Mouse (Mus musculus) heart, embryonic 12.5 days (tissue): ENCODE results near the gene Hoxd11. TPM values are rescaled to one million over a fixed set of nuclear protein-coding genes. Genes with fewer than 3 reads are reported as not detected.
A peak's percentile ranks its signal among the peaks of the same experiment; 100 is the strongest.

Experiments
- ATAC-seq: fragments of 200-750 bp; cut with Nextera tagmentation; 2 replicates; pipeline ENCODE4 v1.8.0; 2017; ENCODE audit warnings: moderate TSS enrichment, moderate library complexity; ENCODE audit not compliant: insufficient number of reproducible peaks, low FRiP score
- H3K27ac ChIP-seq: fragments of 300-500 bp; sonication (generic); 2 replicates; pipeline ENCODE4 v1.5.1; 2016; ENCODE audit warnings: mild to moderate bottlenecking, moderate library complexity; ENCODE audit not compliant: poor library complexity, severe bottlenecking
- H3K27me3 ChIP-seq: fragments of 300-500 bp; sonication (generic); replicated peaks from 2 replicates; pipeline ENCODE4 v1.6.1; 2016; ENCODE audit warnings: mild to moderate bottlenecking, moderate library complexity
- H3K36me3 ChIP-seq: fragments of 300-500 bp; sonication (generic); 2 replicates; pipeline ENCODE4 v1.6.1; 2016; ENCODE audit warnings: mild to moderate bottlenecking, moderate library complexity
- H3K4me1 ChIP-seq: fragments of 300-500 bp; sonication (generic); replicated peaks from 2 replicates; pipeline ENCODE4 v1.6.1; 2016; ENCODE audit warnings: mild to moderate bottlenecking
- H3K4me2 ChIP-seq: fragments of 300-500 bp; sonication (generic); 2 replicates; pipeline ENCODE4 v1.6.1; 2016; ENCODE audit warnings: mild to moderate bottlenecking, moderate library complexity
- H3K4me3 ChIP-seq: fragments of 300-500 bp; sonication (generic); 2 replicates; pipeline ENCODE4 v1.5.1; 2016; ENCODE audit warnings: mild to moderate bottlenecking
- H3K9ac ChIP-seq: fragments of 300-500 bp; sonication (generic); 2 replicates; pipeline ENCODE4 v1.6.1; 2016; ENCODE audit warnings: mild to moderate bottlenecking, moderate library complexity
- H3K9me3 ChIP-seq: fragments of 300-500 bp; sonication (generic); replicated peaks from 2 replicates; pipeline ENCODE4 v1.6.1; 2016; ENCODE audit warnings: mild to moderate bottlenecking, moderate library complexity
- WGBS: fragments of 180-500 bp; shearing (Covaris S2); methylation state at CpG from one replicate; pipeline ENCODE4 v1.1.7; 2016; 5-methylcytosine and 5-hydroxymethylcytosine counted together
- polyA plus RNA-seq: library from polyadenylated mRNA; unstranded; fragments of >200 nt; fragmentation: Nextera tagmentation; extraction: Ambion mirVana; gene quantifications from 2 replicates; pipeline ENCODE4 v1.2.1, GENCODE M21; 2016

The Hoxd11 gene
- polyA plus RNA-seq, 1 experiment from 2014 or later, result not detected

DNA sequence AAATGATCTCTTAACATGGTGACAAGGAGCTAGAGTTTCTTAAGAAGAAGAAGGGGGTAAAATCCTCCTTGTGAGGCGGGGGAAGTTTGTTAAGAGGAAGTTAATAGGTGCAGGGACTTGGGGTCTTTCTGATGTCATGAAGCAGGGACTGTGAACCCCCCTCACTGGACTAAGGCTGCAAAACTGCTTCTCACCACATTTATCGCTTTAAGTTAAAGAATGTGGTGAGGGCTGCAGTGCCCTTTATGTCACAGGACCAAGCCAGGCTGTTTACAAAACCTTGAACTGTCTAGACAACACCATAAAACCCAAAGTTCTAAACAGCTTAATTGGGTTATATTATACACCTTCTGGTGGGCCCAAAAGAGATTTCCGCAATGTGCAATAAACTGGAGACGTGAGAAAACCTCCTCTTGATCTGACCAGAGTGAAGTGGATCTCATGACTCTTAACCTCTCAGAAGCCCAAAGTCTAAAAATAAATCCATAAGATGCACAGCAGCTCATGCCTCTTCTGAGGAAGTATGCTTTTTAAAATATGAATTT lies 5.8 kb downstream of the Hoxd11 start:
- peaks cover 16% of the 10 kb centered on the region for H3K4me1 ChIP-seq
- ATAC-seq, result no peak
- no peak overlapping the region for H3K4me2 ChIP-seq
- no peaks in the 10 kb centered on the region for H3K9me3 ChIP-seq
- peaks cover 87% of the 10 kb centered on the region for H3K27me3 ChIP-seq
- no peaks in the 10 kb centered on the region for H3K36me3 ChIP-seq
- H3K9ac ChIP-seq, result no peak overlapping the region
- 11% methylated on average over 4 of the region's 4 CpGs for WGBS
- H3K27ac ChIP-seq, result no peak overlapping the region
- H3K4me3 ChIP-seq, result no peak overlapping the region

DNA sequence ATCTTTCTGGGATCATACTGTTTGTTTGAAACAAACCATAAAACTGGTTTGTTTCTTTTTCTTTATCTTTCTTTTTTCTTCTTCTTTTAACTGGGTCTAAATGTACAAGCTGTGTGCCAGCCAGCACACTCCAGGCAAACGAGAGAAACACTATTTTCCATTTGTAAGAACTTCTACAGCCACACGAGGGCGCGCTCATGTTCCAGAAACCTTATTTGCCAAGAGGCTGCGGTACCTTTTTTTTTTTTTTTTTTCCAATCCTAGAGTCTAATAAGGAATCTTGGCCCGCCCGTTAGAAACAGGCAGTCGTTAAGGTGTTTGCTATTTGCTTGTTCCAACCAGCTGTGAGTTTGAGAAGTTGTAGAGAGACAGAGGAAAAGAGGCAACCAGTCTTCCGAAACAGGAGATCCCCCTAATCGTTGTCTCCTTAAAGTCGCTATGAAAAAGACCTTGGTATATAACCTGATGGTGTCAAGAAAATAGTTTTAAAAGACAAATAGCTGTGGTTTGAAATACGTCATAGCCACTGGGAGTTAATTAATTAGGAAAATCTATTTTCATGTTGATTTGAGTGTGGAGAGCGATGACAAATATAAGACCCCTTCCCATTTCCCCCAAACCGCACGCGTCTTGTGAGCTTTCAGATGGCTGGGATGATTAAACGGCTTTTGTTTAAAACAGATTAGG lies 7.1 kb downstream of the Hoxd11 start:
- Histone ChIP-seq H3K9me3 (no peaks in the 10 kb centered on the region), H3K4me3 (no peak overlapping the region), H3K27ac (no peak overlapping the region), H3K27me3 (peaks cover 81% of the 10 kb centered on the region), H3K4me1 (peaks cover 18% of the 10 kb centered on the region), H3K4me2 (no peak overlapping the region), H3K9ac (no peak overlapping the region), H3K36me3 (no peaks in the 10 kb centered on the region)
- 5% methylated on average over 17 of the region's 17 CpGs for WGBS
- ATAC-seq, result no peak

DNA sequence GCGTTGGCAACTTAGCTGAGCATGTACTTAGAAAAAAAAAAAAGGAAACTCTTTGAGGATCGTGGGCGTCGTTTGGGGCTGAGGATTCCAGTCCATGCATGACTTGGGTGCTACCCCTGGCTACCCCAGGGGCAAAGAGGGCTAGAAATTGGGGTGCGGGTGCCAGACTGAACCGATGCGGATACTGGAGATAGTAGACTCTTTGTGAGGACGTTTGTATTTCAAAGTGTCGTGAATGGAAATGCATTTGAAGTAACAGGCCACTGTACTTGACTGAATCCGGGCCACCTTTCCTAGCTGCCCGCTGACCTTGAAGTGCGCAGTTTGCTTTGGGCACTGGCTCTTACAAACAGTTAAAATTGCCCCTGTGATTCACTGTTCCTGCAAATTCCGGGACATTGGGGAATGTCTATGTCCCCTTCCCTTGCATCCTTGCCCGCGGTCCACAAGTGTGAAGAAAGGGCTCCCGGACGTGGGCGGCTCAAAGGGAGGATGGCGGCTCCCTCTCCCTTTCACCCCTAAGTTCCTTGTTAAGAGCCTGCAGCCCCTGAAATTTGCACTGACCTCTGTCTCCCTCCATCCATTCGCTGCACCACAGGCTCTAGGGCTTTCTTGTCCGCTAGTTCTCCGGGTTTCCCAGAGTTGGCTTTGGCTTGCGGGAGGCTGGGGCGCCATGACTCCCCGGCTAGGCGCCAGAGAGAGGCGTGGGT lies 7.8 kb downstream of the Hoxd11 start:
- WGBS, result under 1% methylated on average over 27 of the region's 27 CpGs
- no peak overlapping the region for H3K27ac ChIP-seq

DNA sequence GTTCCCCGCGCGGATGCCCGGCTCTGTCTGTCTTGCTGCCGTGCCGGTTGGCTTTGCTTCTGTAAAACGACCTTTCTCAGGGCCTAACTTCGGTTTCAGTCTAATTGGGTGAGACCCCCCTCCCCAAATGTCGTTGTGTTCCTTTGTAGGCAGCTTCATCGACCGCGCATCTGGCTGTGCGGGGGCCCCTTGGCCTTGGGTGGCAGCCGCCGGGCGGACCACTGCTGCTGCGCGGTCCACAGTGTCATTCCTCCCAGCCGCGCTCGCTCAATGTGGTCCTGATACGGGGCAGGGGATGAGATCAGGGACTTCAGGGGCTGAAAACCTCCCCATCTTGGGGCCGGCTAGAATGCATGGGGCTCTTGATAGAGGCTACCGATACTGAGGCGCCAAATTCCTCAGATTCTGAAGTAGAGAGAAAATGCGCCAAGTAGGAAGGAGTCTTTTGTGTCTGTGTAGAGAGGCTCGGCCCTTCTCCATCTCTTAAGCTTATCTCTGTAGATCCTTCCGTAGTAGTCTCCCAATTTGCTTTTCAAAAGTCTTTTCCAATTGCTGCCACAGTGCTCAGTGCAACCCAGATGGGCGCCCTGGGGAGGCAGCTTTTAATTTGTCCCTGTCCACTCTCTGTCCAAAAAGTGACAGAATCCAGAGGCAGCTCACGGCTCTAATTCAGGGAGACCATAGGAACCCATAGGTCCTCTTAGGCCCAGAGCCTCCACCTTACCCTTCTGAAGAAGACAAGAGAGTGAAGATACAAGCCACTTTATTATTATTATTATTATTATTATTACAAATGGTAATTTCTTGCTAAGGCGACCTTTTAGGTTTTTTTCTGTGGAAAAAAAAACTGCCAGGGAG lies 8.6 kb downstream of the Hoxd11 start:
- no peaks in the 10 kb centered on the region for H3K36me3 ChIP-seq
- H3K4me1 ChIP-seq, result peaks cover 5% of the 10 kb centered on the region
- no peak overlapping the region for H3K9ac ChIP-seq
- no peak overlapping the region for H3K4me2 ChIP-seq
- no peak for ATAC-seq
- no peaks in the 10 kb centered on the region for H3K9me3 ChIP-seq
- 2% methylated on average over 31 of the region's 31 CpGs for WGBS
- no peak overlapping the region for H3K27ac ChIP-seq
- H3K4me3 ChIP-seq, result no peak overlapping the region
- peaks cover 81% of the 10 kb centered on the region for H3K27me3 ChIP-seq

More for the DNA sequence above, 7.8 kb downstream of the Hoxd11 start:
- Histone ChIP-seq H3K4me1 (peaks cover 13% of the 10 kb centered on the region), H3K9me3 (no peaks in the 10 kb centered on the region), H3K4me3 (no peak overlapping the region), H3K9ac (no peak overlapping the region), H3K4me2 (no peak overlapping the region), H3K36me3 (no peaks in the 10 kb centered on the region), H3K27me3 (peaks cover 81% of the 10 kb centered on the region)
- ATAC-seq, result no peak

DNA sequence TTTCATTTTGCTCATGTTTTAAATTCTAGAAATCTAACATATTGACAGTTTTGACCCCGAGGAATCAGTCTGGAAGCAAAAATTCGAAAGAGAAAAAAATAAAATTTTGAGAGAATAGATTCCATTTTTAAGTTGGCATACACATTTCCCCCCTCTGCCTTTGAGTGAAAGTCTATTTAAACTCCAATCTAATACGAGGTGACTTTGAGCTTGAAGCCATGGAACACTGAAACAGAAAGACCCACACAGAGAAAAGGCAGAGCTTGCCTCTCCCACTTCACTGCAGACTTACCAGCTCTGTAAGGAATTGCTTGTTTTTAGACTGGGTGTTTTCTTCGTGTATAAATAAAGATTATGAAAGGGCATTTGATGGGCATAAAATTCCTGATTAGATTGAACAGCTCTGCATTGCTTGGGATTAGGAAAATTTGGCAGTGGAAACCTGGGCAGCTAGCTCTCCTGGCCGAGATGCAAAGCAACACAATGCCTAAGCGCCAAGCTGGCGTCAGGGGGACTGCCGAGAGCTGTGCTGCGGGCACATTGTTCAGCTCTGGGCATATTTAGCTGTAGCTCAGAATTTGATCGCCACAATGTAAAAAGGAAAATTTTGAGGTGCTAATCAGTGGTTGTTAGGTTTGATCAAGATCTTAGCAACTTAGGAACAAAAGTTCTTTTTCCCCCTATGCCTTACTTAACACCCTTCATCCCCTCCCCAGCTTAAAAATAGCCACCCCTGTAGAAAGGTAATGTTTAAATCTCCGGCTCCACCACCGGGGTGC lies 9.6 kb downstream of the Hoxd11 start:
- H3K27me3 ChIP-seq, result peaks cover 81% of the 10 kb centered on the region
- H3K4me3 ChIP-seq, result no peak overlapping the region
- H3K27ac ChIP-seq, result no peak overlapping the region

DNA sequence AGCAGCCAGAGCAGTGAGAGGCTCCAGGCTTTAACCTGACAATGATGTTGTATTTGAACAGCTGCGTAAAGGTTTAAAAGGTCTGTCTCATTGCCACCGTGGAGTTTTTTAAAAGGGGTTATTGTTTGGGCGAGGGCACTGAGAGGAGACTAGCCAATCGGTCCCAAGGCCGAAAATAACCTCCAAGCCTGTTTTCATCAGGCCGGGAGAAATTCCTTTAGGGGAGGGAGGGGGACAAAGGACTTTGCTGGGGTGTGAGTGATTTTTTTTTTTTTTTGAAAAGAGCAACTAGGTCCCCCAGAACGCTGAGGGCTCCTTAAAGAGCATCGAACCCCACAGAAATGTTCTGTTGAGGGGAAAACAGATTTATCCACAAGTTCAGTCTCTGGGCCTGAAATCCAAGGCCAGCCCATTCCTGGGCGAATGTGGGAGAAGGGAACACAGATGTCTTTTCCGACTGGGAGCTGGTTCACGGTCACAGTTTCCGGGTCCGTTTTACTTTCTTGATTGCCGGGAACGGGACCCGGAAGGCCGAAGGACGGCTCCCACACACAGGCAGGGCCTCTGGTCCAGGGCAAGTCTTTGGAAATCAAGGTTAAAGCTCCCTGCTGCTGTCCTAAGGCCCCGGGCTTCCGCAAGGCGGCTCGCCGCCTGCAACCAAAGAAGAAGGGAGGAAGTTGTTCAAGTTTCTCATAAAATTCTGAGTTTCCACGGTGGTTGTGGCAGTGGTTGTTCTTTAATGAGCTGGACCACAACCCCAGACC lies 10.4 kb downstream of the Hoxd11 start:
- no peak overlapping the region for H3K27ac ChIP-seq

More for the DNA sequence above, 9.6 kb downstream of the Hoxd11 start:
- Histone ChIP-seq H3K9ac (no peak overlapping the region), H3K4me1 (0 out of 2 replicates have a peak, but pooled peaks cover 4% of the 10 kb centered on the region), H3K4me2 (no peak overlapping the region), H3K9me3 (no peaks in the 10 kb centered on the region), H3K36me3 (no peaks in the 10 kb centered on the region)
- 4% methylated on average over 12 of the region's 12 CpGs for WGBS
- ATAC-seq, result no peak

DNA sequence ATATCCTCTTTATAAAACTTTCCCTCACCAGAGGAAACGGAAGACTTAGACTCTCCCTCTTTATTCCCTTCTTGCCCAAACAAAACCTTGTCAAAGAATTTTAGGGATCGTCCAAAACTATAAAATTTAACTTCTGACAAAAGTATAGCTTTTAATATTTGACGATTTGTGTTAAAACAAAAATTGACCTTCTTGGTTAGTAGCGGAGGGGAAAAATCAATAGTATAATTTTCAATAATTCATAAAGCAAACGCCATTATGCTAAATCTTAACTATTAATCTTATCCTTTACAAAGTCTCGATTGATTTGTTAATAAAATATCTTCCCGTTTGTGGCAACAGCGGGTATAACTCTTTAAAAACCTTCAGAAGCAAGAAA lies 11.0 kb downstream of the Hoxd11 start:
- Histone ChIP-seq H3K27ac (no peak overlapping the region), H3K4me2 (no peak overlapping the region), H3K4me1 (0 out of 2 replicates have a peak, but pooled peaks cover 4% of the 10 kb centered on the region), H3K27me3 (peaks cover 83% of the 10 kb centered on the region), H3K9ac (no peak overlapping the region), H3K9me3 (no peaks in the 10 kb centered on the region), H3K4me3 (no peak overlapping the region), H3K36me3 (no peaks in the 10 kb centered on the region)
- 7% methylated on average over 8 of the region's 8 CpGs for WGBS
- no peak for ATAC-seq

More for the DNA sequence above, 10.4 kb downstream of the Hoxd11 start:
- H3K9ac ChIP-seq, result no peak overlapping the region
- H3K4me1 ChIP-seq, result 0 out of 2 replicates have a peak, but pooled peaks cover 4% of the 10 kb centered on the region
- H3K4me3 ChIP-seq, result no peak overlapping the region
- no peaks in the 10 kb centered on the region for H3K36me3 ChIP-seq
- H3K27me3 ChIP-seq, result peaks cover 82% of the 10 kb centered on the region
- no peaks in the 10 kb centered on the region for H3K9me3 ChIP-seq
- no peak for ATAC-seq
- H3K4me2 ChIP-seq, result no peak overlapping the region
- under 1% methylated on average over 24 of the region's 24 CpGs for WGBS

DNA sequence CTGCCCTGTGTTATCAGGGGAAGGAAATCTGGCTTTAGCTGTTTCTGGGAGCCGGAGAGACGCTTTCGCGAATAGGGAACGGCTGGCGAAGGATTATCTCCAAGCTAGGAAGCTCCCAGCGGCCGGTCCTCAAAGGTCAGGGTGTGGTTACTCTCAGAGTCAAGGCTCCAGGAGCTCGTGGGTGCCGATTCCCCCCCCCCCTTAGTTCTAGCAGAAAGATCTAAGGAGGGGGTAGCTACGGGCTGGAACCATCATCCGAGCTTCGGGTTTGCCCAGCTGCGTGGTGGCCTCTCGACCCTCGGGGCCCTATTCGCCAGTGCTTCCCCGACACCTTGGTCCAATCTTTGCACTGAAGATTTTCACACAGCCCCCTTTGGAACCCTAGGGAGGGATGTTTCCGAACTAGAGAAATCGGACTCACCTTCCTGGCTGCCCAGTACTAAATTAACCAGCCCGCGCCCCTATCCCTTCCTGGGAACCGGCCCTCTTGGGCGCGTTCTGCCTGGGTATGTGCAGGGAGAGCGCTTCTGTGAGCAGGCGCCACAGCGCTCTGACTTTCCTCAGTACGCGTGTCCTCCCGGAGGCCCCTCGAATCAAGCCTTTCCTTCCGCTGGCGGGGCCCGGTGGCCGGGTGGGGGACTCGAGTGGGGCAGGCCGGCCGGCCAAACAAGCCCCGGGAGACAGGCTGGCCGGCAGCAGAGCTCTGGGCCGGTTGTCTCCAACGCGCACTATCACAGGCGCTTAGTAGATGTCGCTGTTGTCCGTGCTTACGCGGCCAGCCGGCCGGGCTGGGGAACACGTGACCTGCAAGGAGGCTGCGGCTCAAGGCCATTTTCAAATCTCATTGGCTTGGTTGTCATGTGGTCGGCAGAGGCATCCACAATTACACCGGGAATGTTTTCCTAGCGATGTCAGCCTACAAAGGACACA lies 11.9 kb downstream of the Hoxd11 start, which contains the start of gene Hoxd10:
Gene Hoxd10 (plus strand): TSS at position 903 of the 930 bp plus-strand sequence.
- WGBS, result 1% methylated on average over 56 of the region's 56 CpGs

More for the DNA sequence above, 11.9 kb downstream of the Hoxd11 start, which contains the start of gene Hoxd10:
- peak; percentile 69; the same call in 1 of the 2 replicates for ATAC-seq
- Histone ChIP-seq H3K36me3 (no peaks in the 10 kb centered on the region), H3K4me1 (0 out of 2 replicates have a peak, but pooled peaks cover 4% of the 10 kb centered on the region), H3K4me2 (peak within 1 kb of the TSS; percentile 26), H3K27me3 (peaks cover 89% of the 10 kb centered on the region), H3K9me3 (no peaks in the 10 kb centered on the region), H3K27ac (no peak within 1 kb of the TSS), H3K9ac (no peak within 1 kb of the TSS), H3K4me3 (peak within 1 kb of the TSS; percentile 29; the same call in 1 of the 2 replicates)
